Mouse (Mus musculus): ENCODE results near the gene Cers3.

The Cers3 gene

DNA sequence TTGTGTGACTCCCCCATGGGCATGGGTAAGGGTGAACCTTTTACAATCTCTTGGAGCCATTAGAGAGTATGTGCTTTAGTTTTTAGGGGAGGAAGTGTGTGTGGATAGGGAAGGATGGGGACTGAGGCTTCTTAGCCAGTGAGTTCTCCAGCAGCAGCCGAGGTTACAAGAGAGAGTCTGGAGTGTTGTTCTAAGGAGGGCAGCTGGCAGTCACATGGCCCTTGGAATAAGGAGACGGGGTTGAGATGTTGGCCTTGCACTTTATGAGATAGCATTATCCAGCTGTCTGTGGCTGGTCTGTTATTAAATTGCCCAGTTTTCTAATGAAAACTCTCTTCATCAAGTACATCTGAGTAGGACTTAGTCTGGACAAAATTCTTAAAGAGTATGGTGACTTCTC is 100.5 kb downstream of the Cers3 start:
- DNase-seq, result no peak

DNA sequence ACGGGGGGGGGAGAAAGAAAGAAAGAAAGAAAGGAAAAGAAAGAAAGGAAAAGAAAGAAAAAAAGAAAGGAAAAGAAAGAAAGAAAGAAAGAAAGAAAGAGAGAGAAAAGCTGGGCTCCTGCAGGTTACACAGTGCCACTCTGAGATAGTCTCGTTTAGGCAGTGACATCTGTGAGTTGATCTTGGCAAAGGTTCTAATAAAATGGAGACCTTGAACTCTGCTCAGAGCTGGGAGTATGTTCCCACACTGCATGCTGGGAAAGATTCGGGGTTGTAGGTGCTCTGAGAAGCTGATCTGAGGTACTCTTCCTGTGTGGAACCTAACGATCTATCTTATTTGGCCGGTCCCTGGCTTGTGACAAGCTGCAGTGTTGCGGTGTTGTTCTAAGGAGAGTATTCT is 103.3 kb downstream of the Cers3 start:
- no peak for DNase-seq

DNA sequence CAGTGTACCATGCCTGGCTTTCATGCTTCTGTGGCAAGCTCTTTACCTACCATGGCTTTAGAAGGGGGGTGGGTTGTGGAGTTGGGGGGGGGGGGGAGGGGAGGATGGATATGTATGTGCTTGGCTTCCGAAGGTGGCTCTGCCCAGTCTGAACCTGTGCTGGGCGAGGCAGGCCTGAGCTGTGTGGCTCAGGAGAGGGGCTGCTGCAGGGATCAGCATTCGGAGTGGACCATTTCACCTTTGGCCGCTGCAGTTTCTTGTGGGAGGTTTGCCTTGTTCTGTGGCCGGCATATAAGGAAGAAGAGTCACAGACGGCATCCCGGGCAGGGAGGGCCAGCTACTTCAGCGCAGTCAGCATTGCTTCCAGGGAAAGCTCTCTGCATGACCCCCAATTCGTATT is 104.0 kb downstream of the Cers3 start:
- no peak for DNase-seq

DNA sequence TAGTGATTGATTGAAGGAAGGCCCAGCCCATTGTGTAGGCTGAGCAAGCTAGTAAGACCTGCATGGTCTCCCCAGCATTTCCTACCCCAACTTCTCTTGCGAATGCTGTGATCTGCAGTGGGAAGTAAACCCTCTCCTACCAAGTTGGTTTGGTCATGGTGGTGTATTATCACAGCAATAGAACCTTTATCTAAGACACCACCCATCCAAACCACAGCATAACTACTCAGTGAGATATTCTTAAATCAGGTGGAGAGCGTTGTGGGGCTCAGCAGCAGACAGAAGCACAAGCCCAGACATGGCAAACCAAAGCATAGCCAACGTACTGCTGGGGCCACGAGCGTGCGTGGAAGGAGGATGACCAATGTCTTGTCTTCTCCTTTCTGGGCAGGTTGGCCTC is 106.0 kb downstream of the Cers3 start:
- DNase-seq, result no peak

DNA sequence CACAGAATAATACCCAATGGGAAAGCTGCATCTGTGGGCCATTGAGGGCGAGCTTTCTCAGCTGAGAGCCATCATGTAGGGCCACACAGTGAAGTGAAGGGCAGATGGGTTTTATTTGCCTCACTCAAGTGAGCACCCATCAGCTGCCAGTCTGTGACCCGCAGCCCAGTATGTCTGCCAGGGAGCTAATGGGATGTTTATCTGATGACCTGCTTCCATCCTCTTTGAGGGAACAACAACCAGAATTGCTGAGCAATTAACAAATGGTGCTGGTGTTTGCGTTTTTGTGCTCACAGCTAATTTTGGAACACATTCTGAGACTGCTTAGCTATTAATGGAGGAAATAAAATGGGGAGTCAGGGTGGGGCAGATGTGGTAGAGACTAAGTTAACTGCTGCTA is 108.9 kb downstream of the Cers3 start:
- DNase-seq, result no peak

DNA sequence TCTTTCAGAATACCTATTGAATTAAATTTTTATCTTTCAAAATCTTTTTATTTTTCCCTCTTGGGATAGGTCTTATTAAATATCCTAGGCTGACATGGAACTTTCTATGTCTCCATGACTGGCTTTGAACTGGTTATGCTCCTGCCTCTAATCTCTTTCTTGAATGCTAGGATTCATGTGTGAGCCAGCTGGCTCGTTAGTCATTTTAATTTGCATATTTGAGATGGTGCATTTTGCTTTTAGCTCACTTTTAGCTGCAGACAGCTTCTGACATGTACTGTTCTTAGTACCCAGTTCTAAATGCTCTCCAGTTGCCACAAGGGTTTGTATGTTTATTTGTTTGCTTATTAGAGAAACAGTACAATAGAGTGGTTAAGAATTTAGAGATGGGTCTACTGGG is 114.3 kb downstream of the Cers3 start:
- DNase-seq, result no peak

DNA sequence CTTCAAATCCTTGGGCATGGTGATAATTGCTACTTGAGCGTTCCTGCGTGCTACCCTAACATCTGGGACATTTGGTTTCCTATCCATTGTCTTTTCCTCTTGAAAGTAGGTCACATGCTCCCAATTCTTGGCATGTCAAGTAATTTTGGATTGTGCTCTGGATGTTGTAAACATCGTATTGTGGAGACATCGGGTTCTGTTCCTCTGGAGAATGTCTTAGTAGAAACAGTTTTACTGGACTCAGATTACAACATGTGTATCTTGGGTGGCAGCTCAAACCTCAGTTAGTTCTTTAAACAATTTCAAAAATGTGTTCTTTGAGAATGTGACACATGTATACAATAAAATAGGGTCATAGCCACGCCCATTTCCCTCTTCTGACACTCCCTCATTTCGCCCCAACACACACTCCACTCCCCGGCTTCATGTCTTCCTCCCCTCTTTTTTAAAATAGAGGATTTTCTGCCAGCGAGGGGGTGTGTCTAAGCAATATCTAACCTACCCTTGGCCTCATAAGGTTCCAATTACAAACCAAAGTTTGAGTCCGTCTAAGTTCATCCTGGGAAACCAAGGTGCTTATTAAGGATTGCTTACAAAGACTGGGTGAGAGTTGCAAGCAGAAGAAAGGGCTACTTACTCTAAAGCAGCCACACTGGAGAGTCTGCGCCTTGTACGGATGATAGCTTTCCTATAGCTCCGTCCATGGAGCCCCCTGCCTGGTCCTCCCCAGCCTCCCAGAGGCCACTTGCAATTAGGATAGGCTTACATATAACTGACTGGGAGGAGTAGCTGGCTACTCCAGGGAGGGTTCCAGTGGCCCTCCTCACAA is 115.2 kb downstream of the Cers3 start:
- no peak for DNase-seq

DNA sequence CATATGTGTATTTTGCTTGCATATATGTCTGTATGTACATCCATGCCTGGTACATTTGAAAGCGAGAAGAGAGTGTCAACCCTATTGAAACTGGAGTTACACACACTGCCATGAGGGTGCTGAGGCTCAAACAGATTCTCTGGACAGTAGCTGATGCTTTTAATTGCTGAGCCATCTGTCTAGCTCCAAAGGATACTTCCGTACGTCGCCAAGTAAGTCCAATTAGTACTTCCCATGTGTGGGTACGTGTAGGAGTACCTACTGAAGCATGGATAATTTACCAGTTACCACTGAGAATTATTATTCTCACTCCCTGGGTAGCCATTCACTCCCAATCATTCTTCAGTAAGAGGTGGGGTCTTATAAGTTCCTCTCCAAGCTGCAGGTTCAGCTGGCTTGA is 115.9 kb downstream of the Cers3 start:
- no peak for DNase-seq

DNA sequence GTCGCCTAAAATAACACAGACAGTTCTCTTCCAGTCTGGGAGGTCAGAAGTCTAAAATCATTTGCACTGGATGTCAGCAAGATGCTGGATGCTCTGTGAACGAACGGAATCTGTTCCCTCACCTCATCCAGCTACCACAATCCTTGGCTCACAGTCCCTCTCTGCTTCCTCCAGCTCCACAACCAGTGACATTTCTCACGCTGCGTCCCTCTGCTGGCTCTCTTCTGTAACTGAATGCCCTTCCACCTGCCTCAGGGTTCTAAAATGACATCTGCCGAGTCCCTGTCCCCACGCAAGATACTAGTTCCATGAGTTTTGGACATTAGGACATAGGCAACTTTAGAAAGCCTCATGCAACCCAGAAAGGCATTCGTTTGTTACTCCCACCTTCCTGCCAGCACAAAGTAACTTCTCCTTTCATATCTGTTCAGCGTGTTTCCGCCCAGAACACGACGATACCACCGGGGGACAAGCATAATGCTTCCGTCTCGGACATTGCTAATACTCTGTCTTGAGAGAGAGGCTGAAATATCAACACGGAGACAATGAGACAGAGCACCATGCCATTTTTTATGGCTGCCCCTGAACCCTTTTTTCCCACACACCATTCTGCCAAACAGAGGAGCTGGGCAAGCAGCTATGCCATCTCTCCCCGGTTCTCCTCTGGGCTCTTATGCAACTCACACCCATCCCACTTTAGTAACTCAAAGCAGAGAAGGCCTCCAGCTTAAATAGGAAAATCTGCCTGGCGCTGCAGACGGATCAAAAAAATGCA is 123.8 kb downstream of the Cers3 start:
- no peak for DNase-seq

DNA sequence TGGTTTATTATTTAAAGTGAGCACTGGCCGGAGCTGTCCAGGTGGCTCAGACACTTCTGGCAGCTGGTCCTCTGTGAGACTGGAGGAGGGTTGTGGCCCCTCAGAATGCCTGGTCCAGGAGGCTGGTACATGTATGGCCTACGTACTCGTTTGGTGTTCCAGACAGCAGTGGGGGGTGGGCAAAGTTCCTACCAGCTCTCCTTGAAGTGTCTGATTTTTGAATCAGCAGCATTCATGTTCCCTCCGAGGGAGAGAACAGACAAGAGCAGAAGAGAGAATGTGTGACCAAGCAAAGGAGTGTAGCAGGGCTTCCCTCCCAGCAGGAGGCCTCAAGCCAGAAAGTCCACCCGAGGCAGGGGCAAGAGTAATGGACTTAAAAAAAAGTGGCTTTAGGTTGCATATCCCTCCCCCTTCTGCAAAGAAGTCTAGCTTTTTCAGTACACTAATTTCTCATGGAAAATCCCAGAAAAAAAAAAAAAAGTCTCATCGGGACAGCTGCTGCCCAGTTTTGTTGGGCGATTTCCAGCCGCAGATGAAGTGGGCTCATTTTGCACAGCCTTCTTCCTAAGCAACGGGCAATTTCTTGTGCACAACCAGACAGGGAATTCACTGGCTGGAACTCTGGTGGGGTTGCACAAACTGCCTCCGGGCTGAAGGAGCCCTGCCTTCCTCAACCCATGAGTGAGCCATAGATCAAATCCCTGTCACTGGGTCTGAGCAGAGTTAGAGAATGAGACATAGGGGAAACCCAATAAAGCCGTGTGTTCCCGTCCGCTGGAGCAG is 124.6 kb downstream of the Cers3 start:
- no peak for DNase-seq

DNA sequence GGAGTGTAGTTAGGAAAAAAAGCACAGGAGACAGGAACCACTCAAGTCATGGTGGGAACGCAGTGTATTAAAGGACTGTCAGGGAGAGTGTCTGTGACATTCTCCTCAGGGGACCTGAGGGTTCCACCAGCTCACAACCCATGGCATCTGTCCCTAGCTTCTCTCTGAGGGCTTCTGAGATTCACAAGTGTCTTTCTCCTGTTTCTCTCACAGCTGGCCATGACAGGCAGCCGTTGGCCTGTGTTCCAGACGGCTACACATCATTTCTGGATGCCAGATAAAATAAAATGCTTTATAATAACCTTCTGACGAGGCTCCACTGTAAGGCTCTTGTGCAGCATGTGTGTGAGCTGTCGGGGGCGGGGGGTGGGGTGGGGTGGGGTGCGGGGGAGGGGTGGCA is 128.2 kb downstream of the Cers3 start:
- DNase-seq, result no peak

DNA sequence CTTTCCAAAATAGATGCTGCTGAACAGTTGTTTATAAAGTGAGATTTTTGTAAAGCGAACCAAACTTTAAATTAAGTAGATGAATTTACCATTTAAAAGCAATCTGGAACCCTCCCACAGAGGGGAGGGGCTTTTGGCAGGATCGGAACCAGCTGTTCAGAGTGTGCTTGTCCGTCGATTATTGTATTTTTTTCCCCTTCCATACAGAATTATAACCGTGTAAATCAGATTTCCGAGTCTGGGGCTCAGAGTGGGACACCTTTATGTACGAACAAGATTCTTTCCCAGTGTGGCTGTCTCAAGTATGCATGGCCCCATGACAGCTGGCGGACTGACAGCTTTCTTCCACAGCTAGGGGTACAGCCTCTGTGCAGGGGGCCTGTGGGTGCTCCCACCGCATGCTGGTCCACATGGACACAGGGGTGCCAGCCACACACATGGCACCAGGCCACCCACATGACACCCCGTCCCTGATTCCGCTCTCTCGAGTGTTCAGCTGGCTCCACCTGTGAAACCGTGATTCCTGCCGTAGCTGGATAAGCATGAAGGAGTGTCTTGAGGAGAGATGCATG is 128.7 kb downstream of the Cers3 start:
- no peak for DNase-seq

DNA sequence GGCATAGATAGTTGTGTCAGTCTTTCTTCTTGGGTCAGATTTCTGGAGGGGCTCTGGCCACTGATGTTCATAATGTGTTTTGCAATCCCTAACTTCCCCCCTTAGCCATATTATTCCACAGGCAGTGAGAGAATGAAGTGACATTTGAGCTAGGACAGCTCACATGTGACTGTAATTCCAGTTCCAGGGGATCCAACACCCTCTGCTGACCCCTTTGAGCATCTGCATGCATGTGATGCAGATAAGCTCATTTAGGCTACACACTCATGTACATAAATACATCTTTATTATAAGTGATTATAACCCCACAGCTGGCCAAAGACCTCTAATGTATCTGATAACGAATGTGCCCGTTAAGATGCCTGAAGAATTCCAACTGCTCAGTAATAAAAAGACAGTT is 129.9 kb downstream of the Cers3 start:
- no peak for DNase-seq

Measured in cerebellum, adult 11-12 months (tissue).